Mouse (Mus musculus): ENCODE results near the gene Fars2. TPM values are rescaled to one million over a fixed set of nuclear protein-coding genes. Genes with fewer than 3 reads are reported as not detected.

The Fars2 gene
- total and polyA plus RNA-seq, 2 experiments from 2014 or later = 21.5 to 34.6 TPM

DNA sequence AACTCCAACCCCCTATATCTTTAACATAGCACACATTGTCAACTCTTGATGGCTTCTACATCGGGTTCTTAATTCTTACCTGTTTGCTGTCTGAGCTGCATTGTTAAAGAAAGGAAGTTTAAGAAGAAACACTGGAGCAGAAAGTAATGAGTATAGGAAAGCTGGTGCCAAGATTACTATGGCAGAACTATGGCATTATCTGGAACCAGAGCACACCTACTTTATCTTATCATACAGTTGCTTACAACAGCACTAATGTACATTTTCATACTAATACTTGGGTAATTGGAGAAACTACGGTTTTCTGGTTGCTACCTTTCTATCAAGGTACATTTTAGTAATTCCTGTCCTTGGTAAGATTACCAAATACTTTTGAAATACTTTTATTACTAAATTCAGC, 29.8 kb upstream of the Fars2 start:
- no peak overlapping the region for H3K4me3 ChIP-seq (ENCODE audit: low read length)
- no peak overlapping the region for H3K9ac ChIP-seq (replicated peaks; ENCODE audit: low read length)
- H3K27me3 ChIP-seq (ENCODE audit: insufficient read depth, low read length) = no peaks in the 10 kb centered on the region
- peaks cover 15% of the 10 kb centered on the region; the same call in 1 of the 2 replicates for H3K36me3 ChIP-seq (ENCODE audit: insufficient read depth, low read length)
- H3K27ac ChIP-seq = no peak overlapping the region
- no peaks in the 10 kb centered on the region for H3K9me3 ChIP-seq (ENCODE audit: low read length)
- no peak overlapping the region for H3K4me2 ChIP-seq (ENCODE audit: low read depth, low read length)
- ATAC-seq = no peak
- 96% methylated on average over 2 of the region's 2 CpGs for WGBS
- no peak for DNase-seq (ENCODE audit: low spot score)
- TF ChIP-seq CTCF (IDR thresholded peaks at IDR 0.05; ENCODE audit: low read depth) = no peak
- no peaks in the 10 kb centered on the region for H3K4me1 ChIP-seq (ENCODE audit: insufficient read depth, low read length)

DNA sequence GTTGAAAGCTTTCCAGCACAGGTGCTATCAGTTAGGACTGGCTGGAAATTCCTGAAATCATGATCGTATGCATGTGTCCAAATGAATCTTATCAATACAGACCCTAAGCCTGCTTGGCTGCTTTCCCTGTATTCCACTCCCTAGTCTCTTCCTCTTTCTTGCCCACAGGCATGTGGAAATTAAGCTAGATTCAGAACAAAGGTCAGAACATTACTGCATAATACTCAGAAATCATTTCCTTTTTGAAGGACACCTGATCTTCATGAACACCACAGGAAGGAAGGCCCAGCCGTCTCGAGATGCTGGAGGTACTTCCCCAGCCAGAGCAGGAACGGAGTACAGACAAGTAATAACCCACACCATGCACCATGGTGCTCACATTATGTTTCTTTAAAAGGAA, 29.0 kb upstream of the Fars2 start:
- Histone ChIP-seq H3K9me3 (ENCODE audit: low read length) (no peaks in the 10 kb centered on the region), H3K9ac (replicated peaks; ENCODE audit: low read length) (no peak overlapping the region), H3K4me2 (ENCODE audit: low read depth, low read length) (no peak overlapping the region), H3K27ac (no peak overlapping the region), H3K27me3 (ENCODE audit: insufficient read depth, low read length) (no peaks in the 10 kb centered on the region), H3K4me3 (ENCODE audit: low read length) (no peak overlapping the region), H3K36me3 (ENCODE audit: insufficient read depth, low read length) (peaks cover 15% of the 10 kb centered on the region; the same call in 1 of the 2 replicates), H3K4me1 (ENCODE audit: insufficient read depth, low read length) (no peaks in the 10 kb centered on the region)
- ATAC-seq (no peak), DNase-seq (ENCODE audit: low spot score) (no peak)
- TF ChIP-seq CTCF (IDR thresholded peaks at IDR 0.05; ENCODE audit: low read depth) = no peak
- WGBS = 87% methylated on average over 4 of the region's 4 CpGs

DNA sequence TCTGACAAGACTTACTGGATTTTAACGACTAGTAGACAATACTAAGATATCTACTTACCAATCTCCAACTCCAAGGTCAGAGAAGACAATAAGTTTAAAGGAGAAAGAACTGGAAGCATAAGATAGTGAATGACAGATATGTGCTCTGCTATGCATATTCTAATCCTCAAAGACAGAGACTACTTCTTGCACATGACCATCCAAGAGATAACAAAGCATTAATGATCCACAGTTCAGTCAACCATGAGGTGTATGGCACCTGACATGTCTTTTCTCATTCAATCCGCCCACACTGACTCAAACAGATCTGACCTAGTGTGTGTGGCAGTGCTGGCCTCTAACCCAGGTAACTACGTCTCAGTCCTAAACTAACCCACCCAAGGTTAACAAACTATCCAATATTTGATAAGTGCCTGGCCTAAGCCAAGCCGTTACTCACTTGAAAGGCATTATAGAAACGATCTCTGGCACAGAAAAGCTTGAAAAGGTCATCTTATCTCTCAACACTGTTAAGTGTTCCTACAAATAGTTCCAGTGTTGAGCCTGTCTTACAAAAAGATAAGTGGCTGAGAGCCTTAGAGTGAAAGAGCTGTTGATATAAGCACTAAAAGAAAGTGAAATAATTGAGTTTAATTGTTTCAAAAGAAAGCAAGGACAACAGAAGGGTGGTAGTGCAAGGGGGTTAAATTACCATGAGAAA, 20.4 kb upstream of the Fars2 start:
- H3K4me2 ChIP-seq (ENCODE audit: low read depth, low read length) = no peak overlapping the region
- ATAC-seq = no peak

DNA sequence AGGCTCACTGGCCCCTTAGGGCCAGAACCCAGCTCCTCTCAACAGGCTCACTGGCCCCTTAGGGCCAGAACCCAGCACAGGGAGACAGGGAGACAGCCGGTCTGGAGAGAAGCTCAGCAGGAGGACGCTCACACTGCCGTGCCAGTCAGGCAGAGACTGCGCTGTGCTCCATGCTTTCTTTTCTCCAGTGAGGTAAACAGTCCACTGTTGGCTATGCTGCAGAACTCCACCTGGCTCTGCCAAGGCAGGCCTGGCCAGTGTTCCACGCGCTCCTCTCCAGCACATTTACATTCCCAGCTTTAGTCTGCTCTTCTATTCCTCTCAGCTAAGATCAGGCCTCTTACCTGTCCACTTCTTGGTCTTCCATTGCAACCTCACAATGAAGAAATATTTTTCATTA, 11.6 kb upstream of the Fars2 start:
- Histone ChIP-seq H3K9ac (replicated peaks; ENCODE audit: low read length) (no peak overlapping the region), H3K4me2 (ENCODE audit: low read depth, low read length) (no peak overlapping the region), H3K27ac (no peak overlapping the region), H3K4me3 (ENCODE audit: low read length) (no peak overlapping the region), H3K36me3 (ENCODE audit: insufficient read depth, low read length) (no peaks in the 10 kb centered on the region), H3K9me3 (ENCODE audit: low read length) (no peaks in the 10 kb centered on the region), H3K4me1 (ENCODE audit: insufficient read depth, low read length) (no peaks in the 10 kb centered on the region), H3K27me3 (ENCODE audit: insufficient read depth, low read length) (no peaks in the 10 kb centered on the region)
- ATAC-seq (no peak), DNase-seq (ENCODE audit: low spot score) (no peak)
- WGBS = 66% methylated on average over 6 of the region's 6 CpGs
- TF ChIP-seq CTCF (IDR thresholded peaks at IDR 0.05; ENCODE audit: low read depth) = no peak

More for the DNA sequence above, 20.4 kb upstream of the Fars2 start:
- no peak for TF ChIP-seq CTCF (IDR thresholded peaks at IDR 0.05; ENCODE audit: low read depth)
- Histone ChIP-seq H3K9ac (replicated peaks; ENCODE audit: low read length) (no peak overlapping the region), H3K27ac (no peak overlapping the region), H3K27me3 (ENCODE audit: insufficient read depth, low read length) (no peaks in the 10 kb centered on the region), H3K36me3 (ENCODE audit: insufficient read depth, low read length) (peaks cover 4% of the 10 kb centered on the region; the same call in 1 of the 2 replicates), H3K4me1 (ENCODE audit: insufficient read depth, low read length) (no peaks in the 10 kb centered on the region), H3K4me3 (ENCODE audit: low read length) (no peak overlapping the region), H3K9me3 (ENCODE audit: low read length) (no peaks in the 10 kb centered on the region)
- DNase-seq (ENCODE audit: low spot score) = no peak
- WGBS = 89% methylated on average over 5 of the region's 5 CpGs

DNA sequence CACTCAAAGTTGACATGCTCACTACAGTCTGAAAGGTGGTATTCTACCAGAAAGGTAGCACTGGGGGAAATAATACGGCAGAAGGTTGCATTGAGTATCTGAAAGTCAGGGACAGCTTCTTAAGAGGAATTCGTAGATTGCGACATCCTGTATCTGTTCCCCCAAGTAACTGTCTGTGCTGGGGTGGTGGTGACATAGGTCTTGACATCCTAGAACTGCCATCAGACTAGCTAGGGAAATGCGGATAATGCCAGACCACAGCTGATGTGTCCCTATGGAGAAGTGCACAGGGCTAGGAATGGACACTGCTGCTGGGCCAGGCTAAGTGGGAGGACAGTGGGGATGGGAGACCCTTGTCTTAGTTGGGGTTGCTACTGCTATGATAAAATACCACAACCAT, 8.7 kb upstream of the Fars2 start:
- 94% methylated on average over 4 of the region's 4 CpGs for WGBS
- H3K27ac ChIP-seq = no peak overlapping the region
- no peaks in the 10 kb centered on the region for H3K9me3 ChIP-seq (ENCODE audit: low read length)
- H3K36me3 ChIP-seq (ENCODE audit: insufficient read depth, low read length) = no peaks in the 10 kb centered on the region
- no peak overlapping the region for H3K4me3 ChIP-seq (ENCODE audit: low read length)
- H3K9ac ChIP-seq (replicated peaks; ENCODE audit: low read length) = no peak overlapping the region
- DNase-seq (ENCODE audit: low spot score) (no peak), ATAC-seq (no peak)
- H3K4me2 ChIP-seq (ENCODE audit: low read depth, low read length) = no peak overlapping the region
- no peaks in the 10 kb centered on the region for H3K27me3 ChIP-seq (ENCODE audit: insufficient read depth, low read length)
- TF ChIP-seq CTCF (IDR thresholded peaks at IDR 0.05; ENCODE audit: low read depth) = no peak
- no peaks in the 10 kb centered on the region for H3K4me1 ChIP-seq (ENCODE audit: insufficient read depth, low read length)

DNA sequence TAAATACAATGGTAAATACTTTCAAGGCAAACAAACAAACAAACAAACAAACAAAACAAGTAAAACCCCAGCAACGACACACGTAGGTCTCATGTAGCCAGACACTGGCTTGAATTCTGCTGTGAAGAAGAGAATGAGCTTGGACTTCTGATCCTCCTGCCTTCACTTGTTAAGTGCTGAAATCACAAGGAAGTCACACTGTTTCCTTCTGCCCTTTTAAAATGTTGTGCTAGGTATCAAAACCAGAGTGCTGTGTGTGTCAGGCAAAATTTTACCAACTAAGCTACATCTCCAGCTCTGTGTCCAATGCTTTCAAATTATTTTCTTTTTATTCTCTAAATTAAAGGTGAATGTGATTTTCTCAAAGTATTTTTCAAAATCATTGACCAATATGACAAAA, 5.9 kb upstream of the Fars2 start:
- Histone ChIP-seq H3K4me2 (ENCODE audit: low read depth, low read length) (no peak overlapping the region), H3K4me1 (ENCODE audit: insufficient read depth, low read length) (no peaks in the 10 kb centered on the region), H3K27ac (no peak overlapping the region), H3K9me3 (ENCODE audit: low read length) (no peaks in the 10 kb centered on the region), H3K4me3 (ENCODE audit: low read length) (no peak overlapping the region), H3K36me3 (ENCODE audit: insufficient read depth, low read length) (no peaks in the 10 kb centered on the region), H3K9ac (replicated peaks; ENCODE audit: low read length) (no peak overlapping the region), H3K27me3 (ENCODE audit: insufficient read depth, low read length) (no peaks in the 10 kb centered on the region)
- ATAC-seq (no peak), DNase-seq (ENCODE audit: low spot score) (no peak)
- 92% methylated on average over 2 of the region's 2 CpGs for WGBS
- TF ChIP-seq CTCF (IDR thresholded peaks at IDR 0.05; ENCODE audit: low read depth) = no peak

DNA sequence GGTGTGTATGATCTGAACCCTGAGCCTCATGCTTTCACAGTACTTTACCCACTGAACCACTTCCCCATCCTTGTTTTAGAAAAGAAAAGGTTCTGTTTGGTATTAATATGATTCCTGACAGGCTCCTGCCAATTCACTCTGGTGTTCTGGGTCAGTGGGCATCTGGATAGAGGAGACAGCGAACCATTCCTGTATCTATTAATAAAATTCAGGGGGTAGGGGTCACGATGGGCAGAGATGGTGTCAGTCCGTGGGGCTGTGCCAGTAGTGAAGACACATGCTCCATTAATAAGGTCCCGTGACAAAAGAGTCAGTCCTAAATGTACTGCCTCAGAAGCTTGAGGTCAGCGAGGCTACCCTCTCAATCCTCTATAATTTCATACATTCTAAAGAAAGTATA, 4.0 kb upstream of the Fars2 start:
- WGBS = 89% methylated on average over 5 of the region's 5 CpGs
- no peak for TF ChIP-seq CTCF (IDR thresholded peaks at IDR 0.05; ENCODE audit: low read depth)
- no peak for ATAC-seq
- Histone ChIP-seq H3K4me3 (ENCODE audit: low read length) (no peak overlapping the region), H3K27me3 (ENCODE audit: insufficient read depth, low read length) (no peaks in the 10 kb centered on the region), H3K9ac (replicated peaks; ENCODE audit: low read length) (no peak overlapping the region), H3K36me3 (ENCODE audit: insufficient read depth, low read length) (no peaks in the 10 kb centered on the region), H3K27ac (no peak overlapping the region), H3K4me1 (ENCODE audit: insufficient read depth, low read length) (no peaks in the 10 kb centered on the region), H3K4me2 (ENCODE audit: low read depth, low read length) (no peak overlapping the region), H3K9me3 (ENCODE audit: low read length) (no peaks in the 10 kb centered on the region)
- no peak for DNase-seq (ENCODE audit: low spot score)

Data from hindbrain, postnatal 0 days (tissue).